Mouse (Mus musculus) bone marrow macrophage, adult 2 months (primary cell): ENCODE data around the gene Asna1.

Source experiments
- CTCF ChIP-seq: IDR thresholded peaks from 2 replicates; pipeline ENCODE4 v1.5.1; 2012; ENCODE audit warnings: low read depth, mild to moderate bottlenecking, low read length, moderate library complexity
- POLR2A ChIP-seq: IDR thresholded peaks from 2 replicates; pipeline ENCODE4 v1.6.1; 2012; ENCODE audit warnings: mild to moderate bottlenecking, low read depth, low read length, borderline replicate concordance

- TF ChIP-seq CTCF: no peak
- TF ChIP-seq POLR2A: no peak
Observed at GRCm38 (mm10) chr8:84985684-84986378, 39.2 kb downstream of the Asna1 start.
